Mouse (Mus musculus): ENCODE measurements around the gene Cep19. TPM values are rescaled to one million over a fixed set of nuclear protein-coding genes. Genes with fewer than 3 reads are reported as not detected.

Gene Cep19
- 6.6 TPM for polyA plus RNA-seq (2012; fragmentation: generic; extraction: Trizol)

- peak within 1 kb of the TSS; percentile 73 for H3ac ChIP-seq (ENCODE audit: control insufficient read depth, insufficient read length)
- no peaks in the 10 kb centered on the region for H3K27me3 ChIP-seq (ENCODE audit: control insufficient read depth, insufficient read depth, insufficient read length)
- H3K4me2 ChIP-seq (ENCODE audit: low read depth), result peak within 1 kb of the TSS; percentile 82
- TF ChIP-seq POLR2AphosphoS2 (IDR thresholded peaks at IDR 0.05; ENCODE audit: insufficient read length, low read depth) (peak; percentile 37), TCF12 (IDR thresholded peaks at IDR 0.05; ENCODE audit: insufficient read depth, poor library complexity, severe bottlenecking) (no peak), MAX (IDR thresholded peaks at IDR 0.05; ENCODE audit: low read depth) (no peak), POLR2A (IDR thresholded peaks at IDR 0.05; ENCODE audit: insufficient read length, low read depth) (peak; percentile 75)
- peak within 1 kb of the TSS; percentile 70 for H3K4me3 ChIP-seq
- peaks cover 6% of the 10 kb centered on the region for H3K36me3 ChIP-seq (ENCODE audit: control insufficient read depth, insufficient read depth)
- H3K79me2 ChIP-seq (ENCODE audit: control insufficient read depth, insufficient read depth), result peaks cover 13% of the 10 kb centered on the region
These were observed at the start of gene Cep19, which contains the start of gene Pigx for GRCm38 (mm10) chr16:32099638-32100150. Cep19 (plus strand) TSS chr16:32099800. Pigx (minus strand) TSS chr16:32099740.

GRCm38 (mm10) chr16:32058817-32059216 is 40.8 kb upstream of the Cep19 start:
- no peak overlapping the region for H3K4me2 ChIP-seq (ENCODE audit: low read depth)

GRCm38 (mm10) chr16:32059840-32060523 is 39.6 kb upstream of the Cep19 start:
- no peak for TF ChIP-seq POLR2A (IDR thresholded peaks at IDR 0.05; ENCODE audit: insufficient read length, low read depth)
- TF ChIP-seq MAX (IDR thresholded peaks at IDR 0.05; ENCODE audit: low read depth), result no peak
- TF ChIP-seq SRF (IDR thresholded peaks at IDR 0.05; ENCODE audit: control insufficient read depth, insufficient read length, low read depth), result no peak
- no peak for TF ChIP-seq POLR2AphosphoS2 (IDR thresholded peaks at IDR 0.05; ENCODE audit: insufficient read length, low read depth)
- TF ChIP-seq CEBPB (IDR thresholded peaks at IDR 0.05; ENCODE audit: insufficient read depth, poor library complexity, severe bottlenecking), result no peak
- TF ChIP-seq TCF12 (IDR thresholded peaks at IDR 0.05; ENCODE audit: insufficient read depth, poor library complexity, severe bottlenecking), result no peak
- TF ChIP-seq REST (IDR thresholded peaks at IDR 0.05; ENCODE audit: insufficient read depth, insufficient read length), result no peak
- TF ChIP-seq MYOD1 (IDR thresholded peaks at IDR 0.05; ENCODE audit: control insufficient read depth in 1 of 3, insufficient read length in 2 of 3, low read depth in 2 of 3), result no peak
- no peak for TF ChIP-seq USF1 (IDR thresholded peaks at IDR 0.05; ENCODE audit: low read depth)
- TF ChIP-seq MYOG (IDR thresholded peaks at IDR 0.05; ENCODE audit: control insufficient read depth in 1 of 3, insufficient read depth in 1 of 3, insufficient read length in 2 of 3, low read depth in 2 of 3), result no peak
- no peak for TF ChIP-seq E2F4 (IDR thresholded peaks at IDR 0.05; ENCODE audit: insufficient read depth)
- TF ChIP-seq TCF3 (IDR thresholded peaks at IDR 0.05; ENCODE audit: insufficient read length, low read depth), result no peak
- H3K36me3 ChIP-seq (ENCODE audit: control insufficient read depth, insufficient read depth), result peaks cover 3% of the 10 kb centered on the region
- peaks cover 93% of the 10 kb centered on the region for H3K79me2 ChIP-seq (ENCODE audit: control insufficient read depth, insufficient read depth)
- H3K4me2 ChIP-seq (ENCODE audit: low read depth), result no peak overlapping the region
- no peaks in the 10 kb centered on the region for H3K27me3 ChIP-seq (ENCODE audit: control insufficient read depth, insufficient read depth, insufficient read length)
- H3ac ChIP-seq (ENCODE audit: control insufficient read depth, insufficient read length), result no peak overlapping the region
- no peak overlapping the region for H3K4me3 ChIP-seq

More at GRCm38 (mm10) chr16:32058817-32059216, 40.8 kb upstream of the Cep19 start:
- Histone ChIP-seq H3K4me3 (no peak overlapping the region), H3K27me3 (ENCODE audit: control insufficient read depth, insufficient read depth, insufficient read length) (no peaks in the 10 kb centered on the region), H3K79me2 (ENCODE audit: control insufficient read depth, insufficient read depth) (peaks cover 93% of the 10 kb centered on the region), H3ac (ENCODE audit: control insufficient read depth, insufficient read length) (no peak overlapping the region), H3K36me3 (ENCODE audit: control insufficient read depth, insufficient read depth) (peaks cover 3% of the 10 kb centered on the region)
- TF ChIP-seq POLR2A (IDR thresholded peaks at IDR 0.05; ENCODE audit: insufficient read length, low read depth) (no peak), REST (IDR thresholded peaks at IDR 0.05; ENCODE audit: insufficient read depth, insufficient read length) (no peak), MAX (IDR thresholded peaks at IDR 0.05; ENCODE audit: low read depth) (no peak)

- no peaks in the 10 kb centered on the region for H3K27me3 ChIP-seq (ENCODE audit: control insufficient read depth, insufficient read depth, insufficient read length)
- peaks cover 94% of the 10 kb centered on the region for H3K79me2 ChIP-seq (ENCODE audit: control insufficient read depth, insufficient read depth)
- TF ChIP-seq POLR2AphosphoS2 (IDR thresholded peaks at IDR 0.05; ENCODE audit: insufficient read length, low read depth), result no peak
- TF ChIP-seq MAX (IDR thresholded peaks at IDR 0.05; ENCODE audit: low read depth), result no peak
- no peak for TF ChIP-seq USF1 (IDR thresholded peaks at IDR 0.05; ENCODE audit: low read depth)
- TF ChIP-seq POLR2A (IDR thresholded peaks at IDR 0.05; ENCODE audit: insufficient read length, low read depth), result no peak
- TF ChIP-seq CEBPB (IDR thresholded peaks at IDR 0.05; ENCODE audit: insufficient read depth, poor library complexity, severe bottlenecking), result no peak
- no peak for TF ChIP-seq MYOG (IDR thresholded peaks at IDR 0.05; ENCODE audit: control insufficient read depth in 1 of 3, insufficient read depth in 1 of 3, insufficient read length in 2 of 3, low read depth in 2 of 3)
- no peak for TF ChIP-seq E2F4 (IDR thresholded peaks at IDR 0.05; ENCODE audit: insufficient read depth)
- no peak for TF ChIP-seq TCF12 (IDR thresholded peaks at IDR 0.05; ENCODE audit: insufficient read depth, poor library complexity, severe bottlenecking)
- TF ChIP-seq MYOD1 (IDR thresholded peaks at IDR 0.05; ENCODE audit: control insufficient read depth in 1 of 3, insufficient read length in 2 of 3, low read depth in 2 of 3), result no peak
- TF ChIP-seq REST (IDR thresholded peaks at IDR 0.05; ENCODE audit: insufficient read depth, insufficient read length), result no peak
- TF ChIP-seq SRF (IDR thresholded peaks at IDR 0.05; ENCODE audit: control insufficient read depth, insufficient read length, low read depth), result no peak
- TF ChIP-seq TCF3 (IDR thresholded peaks at IDR 0.05; ENCODE audit: insufficient read length, low read depth), result no peak
- H3K4me3 ChIP-seq, result no peak overlapping the region
- peaks cover 3% of the 10 kb centered on the region for H3K36me3 ChIP-seq (ENCODE audit: control insufficient read depth, insufficient read depth)
- H3K4me2 ChIP-seq (ENCODE audit: low read depth), result no peak overlapping the region
- H3ac ChIP-seq (ENCODE audit: control insufficient read depth, insufficient read length), result no peak overlapping the region
These were observed 37.4 kb upstream of the Cep19 start for GRCm38 (mm10) chr16:32062226-32062625.

GRCm38 (mm10) chr16:32063900-32064299 is 35.7 kb upstream of the Cep19 start:
- H3K4me2 ChIP-seq (ENCODE audit: low read depth), result no peak overlapping the region
- no peak overlapping the region for H3K4me3 ChIP-seq
- H3K36me3 ChIP-seq (ENCODE audit: control insufficient read depth, insufficient read depth), result peaks cover 3% of the 10 kb centered on the region
- TF ChIP-seq POLR2AphosphoS2 (IDR thresholded peaks at IDR 0.05; ENCODE audit: insufficient read length, low read depth) (no peak), REST (IDR thresholded peaks at IDR 0.05; ENCODE audit: insufficient read depth, insufficient read length) (no peak), CEBPB (IDR thresholded peaks at IDR 0.05; ENCODE audit: insufficient read depth, poor library complexity, severe bottlenecking) (no peak), MYOG (IDR thresholded peaks at IDR 0.05; ENCODE audit: control insufficient read depth in 1 of 3, insufficient read depth in 1 of 3, insufficient read length in 2 of 3, low read depth in 2 of 3) (no peak), TCF12 (IDR thresholded peaks at IDR 0.05; ENCODE audit: insufficient read depth, poor library complexity, severe bottlenecking) (no peak), USF1 (IDR thresholded peaks at IDR 0.05; ENCODE audit: low read depth) (no peak)
- H3K27me3 ChIP-seq (ENCODE audit: control insufficient read depth, insufficient read depth, insufficient read length), result no peaks in the 10 kb centered on the region
- H3ac ChIP-seq (ENCODE audit: control insufficient read depth, insufficient read length), result no peak overlapping the region
- H3K79me2 ChIP-seq (ENCODE audit: control insufficient read depth, insufficient read depth), result peaks cover 94% of the 10 kb centered on the region

All from myocyte (in vitro differentiated cells).